Mouse (Mus musculus) left cerebral cortex, postnatal 10 days (tissue): ENCODE data around the gene Mat1a. TPM values are rescaled to one million over a fixed set of nuclear protein-coding genes. Genes with fewer than 3 reads are reported as not detected.

Source experiments
- DNase-seq, 2 experiments: peaks; one replicate each; pipeline ENCODE4 v3.0.0; 2021 to 2022; ENCODE audit warnings: low spot score in 2 of 2, mixed read lengths in 1 of 2; ENCODE audit errors: extremely low spot score in 1 of 2
- intact Hi-C: fragments of 180-260 bp; cut with DNase I; formaldehyde crosslinking; loops from one replicate; pipeline ENCODE4 v1.15.1; 2025
- total RNA-seq, 2 experiments: library from RNA; stranded (reverse); gene quantifications; 2 replicates each; pipeline ENCODE4 v1.2.3; 2021

Mat1a gene
- total RNA-seq, 2 experiments from 2014 or later, result not detected

DNA sequence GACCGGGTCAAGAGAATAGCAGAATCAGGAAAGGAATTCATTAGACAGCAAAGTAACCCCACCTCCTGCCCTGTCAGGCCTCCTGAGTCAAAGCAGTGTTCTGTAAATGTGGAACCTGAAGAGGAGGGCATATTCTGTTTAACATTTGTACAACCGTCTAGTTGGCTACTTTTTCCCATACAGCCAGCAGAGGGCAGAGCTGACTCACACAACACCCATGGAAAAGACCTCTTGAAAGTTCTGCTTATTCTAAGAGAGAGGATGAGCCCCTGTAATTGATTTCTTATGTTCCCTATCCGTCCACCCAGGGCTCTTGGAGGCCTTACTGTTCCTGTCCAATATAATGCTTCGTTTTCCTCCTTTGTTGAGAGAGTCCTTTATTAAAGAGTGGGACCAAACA is 23.2 kb downstream of the Mat1a start:
- DNase-seq, result peak in 1 of 2 experiments; percentile 36
- intact Hi-C loops, result no loop called here

DNA sequence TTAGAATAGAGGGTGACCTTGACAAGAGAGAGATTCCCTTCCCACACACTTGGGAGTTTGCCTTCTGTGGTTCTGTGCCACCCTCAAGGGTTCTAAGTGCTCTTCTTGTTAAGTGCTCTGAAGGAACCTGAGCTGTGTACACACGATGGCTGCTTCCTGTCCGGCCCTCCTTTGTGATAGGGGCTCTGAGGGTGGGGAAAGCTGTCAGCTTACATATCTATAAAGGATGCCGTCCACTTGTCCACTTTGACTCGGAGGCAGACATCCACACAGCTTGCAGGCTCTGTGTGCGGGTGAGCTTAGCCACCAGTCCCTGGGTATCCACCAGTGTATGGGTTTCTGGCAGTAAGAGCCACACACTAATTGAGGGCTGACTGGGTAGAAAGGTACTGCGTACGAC is 26.7 kb downstream of the Mat1a start, which contains the start of gene Sftpa1:
Gene Sftpa1, plus strand, starts transcription at position 243 of the 400 bp plus-strand sequence.
- no peak for DNase-seq
- intact Hi-C loops, result no loop called here

DNA sequence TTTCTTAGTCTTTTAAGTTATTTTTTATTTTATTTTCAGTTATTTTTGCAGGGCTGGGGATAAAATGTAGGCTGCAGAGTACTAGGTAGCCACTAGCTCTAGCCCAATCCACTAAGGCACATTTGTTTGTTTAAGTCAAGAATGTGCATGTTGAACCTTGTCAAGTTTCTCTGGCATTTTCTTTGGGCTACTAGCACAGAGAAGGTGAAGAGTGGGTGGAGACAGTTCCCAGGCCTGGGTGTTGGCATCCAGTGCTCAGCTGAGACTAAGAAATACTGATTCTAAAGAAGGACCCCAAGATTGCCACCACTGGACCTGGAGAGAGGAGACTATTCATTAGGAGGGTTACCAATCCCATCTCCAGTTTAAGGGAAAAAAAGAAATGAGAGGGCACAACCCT is 32.2 kb downstream of the Mat1a start:
- intact Hi-C loops, result no loop called here
- DNase-seq, result no peak

DNA sequence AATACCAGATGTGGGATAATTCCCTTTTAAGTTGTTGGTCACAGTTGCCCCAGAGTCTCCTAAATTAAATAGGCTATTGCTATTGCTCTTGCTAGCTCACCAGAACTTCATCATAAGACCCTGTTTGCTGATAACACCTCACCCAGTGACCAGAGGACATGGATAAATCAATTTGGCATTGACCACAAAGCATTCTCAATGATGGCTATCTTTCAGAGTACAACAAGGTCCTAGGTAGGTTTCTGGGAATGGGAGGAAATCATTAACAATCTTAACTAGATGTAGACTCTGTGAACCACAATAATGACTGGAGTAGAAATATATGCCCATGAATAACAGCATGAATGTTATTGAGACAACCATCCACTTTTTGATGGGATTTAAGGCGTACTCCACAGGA is 35.9 kb downstream of the Mat1a start:
- intact Hi-C loops, result no loop called here
- no peak for DNase-seq

DNA sequence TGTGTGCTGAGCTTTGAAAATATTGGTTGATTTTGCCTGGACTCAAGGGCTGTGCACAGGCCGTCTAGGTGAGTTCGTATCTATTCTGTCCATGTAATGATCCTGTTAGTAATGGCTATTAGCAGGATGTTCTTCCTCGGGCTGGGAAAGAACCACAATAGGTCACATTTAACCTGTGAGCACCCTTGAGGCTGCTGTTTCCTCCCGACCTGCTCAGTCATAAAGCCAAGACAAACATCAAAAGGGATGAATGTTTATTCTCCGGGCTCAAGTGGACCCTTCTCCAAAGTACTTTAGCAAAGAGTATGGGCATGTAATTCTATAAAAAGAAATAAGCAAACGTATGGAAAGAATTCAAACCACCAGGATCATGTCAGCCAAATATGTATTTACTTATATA is 41.2 kb downstream of the Mat1a start:
- no peak for DNase-seq
- intact Hi-C loops, result no loop called here

DNA sequence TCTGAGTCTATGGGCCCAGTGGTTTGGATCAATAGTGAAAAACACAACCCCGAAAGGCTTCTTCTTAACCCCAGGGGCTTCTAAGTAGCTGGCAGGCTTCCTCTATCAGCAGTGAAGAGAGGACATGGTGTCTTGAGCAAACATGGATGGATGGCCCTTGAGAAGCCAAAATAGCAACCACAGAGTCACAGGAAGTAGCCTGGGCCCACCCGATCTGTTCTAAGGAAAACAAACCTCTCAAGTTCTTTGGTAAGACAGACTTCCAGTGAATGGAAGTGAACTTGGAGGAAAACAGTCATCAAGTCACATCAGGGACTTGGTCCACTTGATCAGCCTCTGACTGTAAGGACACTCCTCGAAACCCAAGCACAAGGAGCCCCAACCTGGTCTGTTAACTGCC is 42.1 kb downstream of the Mat1a start:
- DNase-seq, result no peak
- intact Hi-C loops, result no loop called here

DNA sequence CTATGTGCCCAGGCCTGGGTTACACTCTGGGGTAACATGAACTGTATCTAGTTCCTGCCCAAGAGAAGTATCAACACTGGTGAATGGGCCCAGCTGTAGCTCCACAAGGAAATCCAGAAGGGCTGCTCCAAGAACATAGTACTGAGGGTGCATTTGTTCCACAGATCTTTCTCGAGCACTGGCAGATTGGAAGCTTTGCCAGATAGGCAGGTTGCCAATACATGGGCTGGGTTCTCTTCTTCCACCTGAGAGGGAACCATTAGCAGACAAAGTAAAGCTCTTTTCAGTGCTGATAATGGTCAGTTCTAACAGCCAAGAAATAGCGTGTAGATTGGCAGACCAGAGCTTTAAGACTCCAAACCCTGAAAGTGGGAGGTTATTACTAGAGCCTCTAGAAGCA is 42.5 kb downstream of the Mat1a start:
- no peak for DNase-seq
- intact Hi-C loops, result no loop called here

DNA sequence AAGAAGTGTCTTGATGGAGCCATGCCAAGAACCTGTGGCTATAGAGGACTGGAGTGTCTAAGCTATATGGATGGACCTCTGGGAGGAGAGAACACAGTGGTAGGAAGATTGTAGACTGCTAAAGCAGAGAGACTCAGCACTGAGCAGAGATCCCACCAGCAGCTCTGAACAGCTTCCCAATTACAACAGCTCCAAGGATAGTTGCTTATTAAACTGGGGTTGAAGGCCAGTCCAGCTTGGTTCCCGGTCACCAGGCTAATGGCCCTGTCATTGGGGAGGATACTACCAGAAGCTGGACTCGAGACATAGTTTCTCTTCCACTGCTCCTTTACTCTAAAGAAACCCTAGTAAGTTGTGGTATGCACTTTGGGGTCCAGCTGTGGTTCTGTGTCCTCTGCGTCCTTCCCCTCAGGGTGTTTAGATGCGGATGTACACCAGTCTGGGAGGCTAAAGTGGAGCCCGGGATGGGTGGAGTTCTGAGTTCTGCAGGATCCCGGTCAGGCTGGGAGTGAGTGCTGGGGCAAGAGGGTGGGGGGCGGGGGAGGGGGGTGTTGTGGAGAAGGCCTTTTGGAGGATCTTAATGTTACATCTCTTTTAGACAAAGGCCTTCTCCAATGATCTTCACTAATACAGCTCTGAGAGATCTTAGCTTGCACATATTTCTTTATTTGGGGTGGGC is 46.5 kb downstream of the Mat1a start, which contains the start of gene Mbl1:
Gene Mbl1, plus strand, starts transcription at position 239 of the 679 bp plus-strand sequence.
- no peak for DNase-seq
- intact Hi-C loops, result no loop called here

DNA sequence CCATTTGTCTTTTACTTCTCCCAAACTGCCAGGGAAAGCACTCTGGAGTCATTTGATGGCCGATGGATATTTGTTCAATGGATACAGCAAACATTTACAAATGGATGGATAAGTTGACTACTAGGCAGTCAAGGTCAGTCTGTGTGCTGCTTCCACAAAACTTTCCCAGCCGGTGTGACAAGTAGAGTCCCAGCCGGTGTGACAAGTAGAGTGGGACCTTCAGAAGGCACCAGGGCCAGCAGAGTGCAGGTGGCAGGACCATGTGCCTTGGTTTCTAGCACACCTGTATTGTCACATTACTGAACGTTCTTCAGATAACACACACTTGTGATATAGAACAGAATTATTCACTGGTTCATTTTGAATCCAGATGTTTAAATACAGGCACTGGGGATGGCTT is 55.2 kb downstream of the Mat1a start:
- no peak for DNase-seq
- intact Hi-C loops, result no loop called here

DNA sequence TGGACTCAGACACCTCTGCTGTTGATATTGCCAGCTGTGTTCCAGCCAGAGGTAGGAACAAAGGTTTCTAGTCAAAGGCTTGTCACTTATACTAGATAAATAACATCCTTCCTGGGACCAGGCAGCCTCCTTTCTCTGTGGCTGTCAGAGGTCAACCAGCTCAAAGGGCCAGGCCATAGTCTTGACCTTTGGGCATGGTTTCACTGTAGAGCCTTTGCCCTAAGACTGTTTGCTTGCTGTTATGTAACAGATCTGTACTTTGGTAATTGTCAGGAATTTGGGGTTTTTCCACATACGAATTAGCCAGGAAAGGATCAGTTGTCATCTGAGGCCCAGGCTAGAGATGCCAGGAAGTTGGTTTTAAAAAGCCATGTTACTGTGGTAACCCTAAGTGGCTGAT is 55.9 kb downstream of the Mat1a start:
- intact Hi-C loops, result no loop called here
- DNase-seq, result no peak

DNA sequence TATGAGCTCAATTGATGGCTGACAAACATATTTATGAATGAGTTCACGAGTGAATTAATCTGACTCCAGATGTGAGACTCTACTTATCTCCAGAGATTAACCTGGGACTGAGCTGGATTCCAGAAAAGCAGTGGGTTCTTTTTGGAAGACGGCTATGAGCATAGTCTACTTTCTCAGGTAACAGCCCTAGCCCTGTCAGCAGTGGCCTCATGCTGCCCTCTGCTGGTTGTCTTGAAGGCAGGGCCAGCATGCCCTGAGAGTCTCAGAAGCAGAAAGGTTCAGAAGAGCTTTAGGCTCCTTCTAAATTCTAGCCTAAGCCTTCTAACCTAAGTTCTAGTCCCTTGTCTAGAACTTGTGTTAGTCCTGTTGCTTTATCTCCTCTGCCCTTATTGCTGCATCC is 57.8 kb downstream of the Mat1a start:
- intact Hi-C loops, result no loop called here
- peak in 1 of 2 experiments; percentile 40 for DNase-seq

DNA sequence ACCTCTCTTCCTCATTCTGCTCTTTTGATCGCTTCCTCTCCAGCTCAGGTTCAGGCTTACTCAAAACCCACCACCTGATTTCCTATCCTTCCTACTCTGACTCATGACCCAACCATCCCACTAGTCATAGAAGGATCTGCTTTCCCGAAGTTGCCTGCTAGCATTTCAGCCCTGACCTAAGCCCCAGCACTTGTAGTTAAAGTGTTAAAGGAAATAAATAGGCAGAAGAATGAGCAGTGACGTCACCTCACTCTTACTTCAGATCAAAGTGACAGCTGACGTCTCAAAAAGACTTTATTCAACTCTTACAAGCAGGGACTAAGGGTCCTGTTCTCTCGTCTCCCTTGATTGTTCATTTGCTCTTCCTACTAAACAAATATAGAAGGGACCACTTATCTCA is 62.4 kb downstream of the Mat1a start:
- no peak for DNase-seq

DNA sequence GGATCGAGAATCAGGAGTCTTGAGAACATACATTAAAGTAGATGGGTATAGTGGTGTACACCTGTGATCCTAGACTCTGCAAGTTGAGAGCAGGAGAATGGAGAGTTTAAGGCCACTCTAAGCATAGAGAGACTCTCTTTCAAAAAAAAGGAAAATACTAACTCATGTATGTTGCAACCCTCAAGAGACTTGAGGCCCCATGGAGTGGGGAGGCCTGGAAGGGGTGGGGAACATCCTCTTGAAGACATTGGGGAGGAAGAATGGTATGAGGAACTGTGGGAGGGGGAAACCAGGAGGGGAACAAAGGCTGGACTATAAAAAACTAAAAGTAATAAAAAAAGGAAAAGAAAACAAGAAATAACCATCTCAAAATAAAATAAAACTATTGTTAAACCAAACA is 63.7 kb downstream of the Mat1a start:
- no peak for DNase-seq
- intact Hi-C loops, result no loop called here

More for the DNA sequence above, 62.4 kb downstream of the Mat1a start:
- intact Hi-C loops, result no loop called here

DNA sequence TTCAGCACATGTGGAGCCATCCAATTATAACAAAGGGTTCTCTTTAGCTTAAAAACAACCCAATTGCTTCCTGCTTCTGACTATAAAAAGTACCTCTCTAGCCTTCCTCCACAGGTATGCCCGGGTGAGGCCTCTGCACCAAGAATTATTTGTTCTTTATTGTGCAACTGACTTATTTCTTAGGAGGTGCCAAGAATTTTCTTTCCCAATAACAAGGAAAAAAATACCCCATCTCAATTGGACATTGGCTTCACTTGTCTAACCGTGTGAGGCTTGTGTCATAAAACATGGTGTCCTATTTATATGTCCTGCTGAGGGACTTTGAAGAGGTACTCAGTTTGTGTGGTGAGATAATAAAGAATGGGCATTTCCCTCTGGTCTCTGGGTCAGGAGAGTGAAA is 65.7 kb downstream of the Mat1a start:
- intact Hi-C loops, result no loop called here
- no peak for DNase-seq

Other genes starting within 250 kb of the Mat1a start
- 1 to 10 TPM; 3.6 to 4.6 TPM for gene Sh2d4b, start 211.8 kb upstream of the Mat1a start, total RNA-seq
- 10 to 100 TPM; 63.3 to 64.5 TPM for gene Tspan14, start 138.2 kb upstream of the Mat1a start, total RNA-seq
- gene Fam213a, start 91.2 kb upstream of the Mat1a start, total RNA-seq, result 100 to 1,000 TPM in 1 of 2 experiments, 10 to 100 TPM in 1; 97.0 to 101 TPM
- under 1 TPM; 0.73 to 0.75 TPM for gene Dydc2, start 35.8 kb upstream of the Mat1a start, total RNA-seq
- not detected for gene Dydc1, start 32.1 kb upstream of the Mat1a start, total RNA-seq
- not detected for gene Sftpa1, start 26.7 kb downstream of the Mat1a start, total RNA-seq
- gene Mbl1, start 46.4 kb downstream of the Mat1a start, total RNA-seq, result not detected
- not detected for gene Sftpd, start 80.1 kb downstream of the Mat1a start, total RNA-seq
- under 1 TPM; 0.36 to 0.54 TPM for gene Gm2832, start 173.8 kb downstream of the Mat1a start, total RNA-seq
- not detected for gene Gm5798, start 243.6 kb downstream of the Mat1a start, total RNA-seq